Comparison of ENCODE assay signal across 6 mouse cellular contexts in the genomic region with DNA sequence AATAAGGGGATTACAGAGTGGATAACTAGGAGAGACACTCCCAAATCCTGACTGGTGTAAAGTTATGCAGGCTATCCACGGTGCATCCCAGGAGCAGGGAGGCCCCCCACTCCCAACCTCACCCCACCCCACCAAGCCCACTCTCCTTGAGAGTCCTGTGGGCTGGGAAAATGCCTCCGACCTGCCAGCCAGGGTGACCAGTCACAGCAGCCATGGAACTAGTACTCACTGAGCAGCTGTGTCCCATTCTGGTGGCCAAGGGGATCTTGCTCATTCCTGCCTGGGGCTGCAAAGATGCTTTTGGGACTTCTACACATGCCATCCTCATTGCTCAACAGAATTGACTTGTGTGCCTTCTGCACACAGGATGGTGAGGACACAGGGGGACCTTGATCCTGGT. TPM values are rescaled to one million over a fixed set of nuclear protein-coding genes. Genes with fewer than 3 reads are reported as not detected.
A peak's percentile ranks its signal among the peaks of the same experiment; 100 is the strongest.
DNase-seq lines count a peak whose midpoint lies in the region; ATAC-seq and TF ChIP-seq lines count a peak whose summit lies in the region.
"Not testable (repeated sequence)": the region's sequence is repeated elsewhere in the genome, so short reads cannot be mapped to it uniquely, and the experiment has no call there.

No protein-coding gene starts in this region.

- not testable (repeated sequence) for H3K4me3 ChIP-seq in embryonic facial prominence, embryonic 10.5 days; forebrain, embryonic 11.5 days (ENCODE audit: low read depth, low read length); heart, embryonic 11.5 days (ENCODE audit: low read depth, low read length); liver, postnatal 0 days (ENCODE audit: low read depth, low read length); midbrain, embryonic 11.5 days (ENCODE audit: low read depth, low read length); midbrain, postnatal 0 days (ENCODE audit: low read depth, low read length)

- not testable (repeated sequence) for TF ChIP-seq EP300 in liver, postnatal 0 days (IDR thresholded peaks at IDR 0.05; ENCODE audit: low read depth)

- peak; percentile 6 for DNase-seq in embryonic facial prominence, embryonic 10.5 days (ENCODE audit: low spot score)
- DNase-seq in forebrain, embryonic 11.5 days (ENCODE audit: low spot score) = peak; percentile 51
- DNase-seq in liver, postnatal 0 days = peak; percentile 14
- peak; percentile 31 for DNase-seq in midbrain, embryonic 11.5 days (ENCODE audit: low spot score, missing footprints)
- not testable (repeated sequence) for DNase-seq in midbrain, postnatal 0 days (ENCODE audit: low spot score)

- not testable (repeated sequence) for H3K27me3 ChIP-seq in embryonic facial prominence, embryonic 10.5 days (replicated peaks; ENCODE audit: low read depth, poor library complexity, severe bottlenecking); forebrain, embryonic 11.5 days (ENCODE audit: control insufficient read depth, insufficient read depth, low read length); heart, embryonic 11.5 days (ENCODE audit: control insufficient read depth, insufficient read depth, low read length); liver, postnatal 0 days (ENCODE audit: insufficient read depth, low read length); midbrain, embryonic 11.5 days (ENCODE audit: control insufficient read depth, insufficient read depth, low read length); midbrain, postnatal 0 days (ENCODE audit: insufficient read depth, low read length)

- H3K9ac ChIP-seq in forebrain, embryonic 11.5 days (ENCODE audit: low read length); heart, embryonic 11.5 days (ENCODE audit: low read depth, low read length); liver, postnatal 0 days (replicated peaks); midbrain, embryonic 11.5 days (ENCODE audit: low read length); midbrain, postnatal 0 days (replicated peaks; ENCODE audit: low read length, poor library complexity, severe bottlenecking): not testable (repeated sequence)

- not testable (repeated sequence) for H3K27ac ChIP-seq in embryonic facial prominence, embryonic 10.5 days (replicated peaks); forebrain, embryonic 11.5 days (ENCODE audit: low read depth, low read length); heart, embryonic 11.5 days (ENCODE audit: low read depth, low read length); liver, postnatal 0 days (ENCODE audit: low read depth); midbrain, embryonic 11.5 days (ENCODE audit: low read depth, low read length); midbrain, postnatal 0 days (ENCODE audit: low read depth, low read length)

- not testable (repeated sequence) for H3K4me1 ChIP-seq in embryonic facial prominence, embryonic 10.5 days; forebrain, embryonic 11.5 days (replicated peaks; ENCODE audit: control insufficient read depth, insufficient read depth, low read length); heart, embryonic 11.5 days (ENCODE audit: control insufficient read depth, insufficient read depth, low read length); liver, postnatal 0 days (ENCODE audit: insufficient read depth); midbrain, embryonic 11.5 days (ENCODE audit: control insufficient read depth, insufficient read depth, low read length); midbrain, postnatal 0 days (ENCODE audit: insufficient read depth, low read length)

- not testable (repeated sequence) for H3K4me2 ChIP-seq in forebrain, embryonic 11.5 days (ENCODE audit: low read depth, low read length, severe bottlenecking); heart, embryonic 11.5 days; liver, postnatal 0 days (ENCODE audit: low read depth, low read length); midbrain, embryonic 11.5 days; midbrain, postnatal 0 days (ENCODE audit: low read depth, low read length, poor library complexity, severe bottlenecking)

- WGBS in embryonic facial prominence, embryonic 10.5 days = 94% methylated on average over 2 of the region's 2 CpGs
- WGBS in forebrain, embryonic 11.5 days = 93% methylated on average over 2 of the region's 2 CpGs
- WGBS in heart, embryonic 11.5 days (ENCODE audit: insufficient replicate concordance) = 81% methylated on average over 2 of the region's 2 CpGs
- WGBS in liver, postnatal 0 days (ENCODE audit: insufficient replicate concordance) = 82% methylated on average over 2 of the region's 2 CpGs
- 84% methylated on average over 2 of the region's 2 CpGs for WGBS in midbrain, embryonic 11.5 days
- WGBS in midbrain, postnatal 0 days = 90% methylated on average over 2 of the region's 2 CpGs

- not testable (repeated sequence) for TF ChIP-seq CTCF in liver, postnatal 0 days (IDR thresholded peaks at IDR 0.05; ENCODE audit: low read depth); midbrain, postnatal 0 days (IDR thresholded peaks at IDR 0.05)

- not testable (repeated sequence) for H3K9me3 ChIP-seq in embryonic facial prominence, embryonic 10.5 days; forebrain, embryonic 11.5 days (ENCODE audit: control insufficient read depth, low read length); heart, embryonic 11.5 days (replicated peaks; ENCODE audit: control insufficient read depth, low read length); liver, postnatal 0 days (ENCODE audit: low read length); midbrain, embryonic 11.5 days (ENCODE audit: control insufficient read depth, low read length); midbrain, postnatal 0 days (ENCODE audit: low read length)

- H3K36me3 ChIP-seq in embryonic facial prominence, embryonic 10.5 days (replicated peaks) = peaks cover 42% of the 10 kb centered on the region
- not testable (repeated sequence) for H3K36me3 ChIP-seq in forebrain, embryonic 11.5 days (ENCODE audit: control insufficient read depth, insufficient read depth, low read length); heart, embryonic 11.5 days (ENCODE audit: control insufficient read depth, insufficient read depth, low read length); liver, postnatal 0 days (replicated peaks; ENCODE audit: insufficient read depth, low read length); midbrain, embryonic 11.5 days (ENCODE audit: control insufficient read depth, insufficient read depth, low read length); midbrain, postnatal 0 days (ENCODE audit: insufficient read depth, low read length)

- ATAC-seq in forebrain, embryonic 11.5 days (replicated peaks; ENCODE audit: low FRiP score); liver, postnatal 0 days; midbrain, embryonic 11.5 days (ENCODE audit: low FRiP score): not testable (repeated sequence)
- 0 out of 2 replicates have a peak, but pooled peaks have one; percentile 24 for ATAC-seq in heart, embryonic 11.5 days (replicated peaks; ENCODE audit: insufficient number of reproducible peaks, low FRiP score, low TSS enrichment)
- ATAC-seq in midbrain, postnatal 0 days (ENCODE audit: low FRiP score) = 0 out of 2 replicates have a peak, but pooled peaks have one; percentile 11

RNA-seq across cellular contexts. Expression of gene Dynlt1b, which starts 24.8 kb away (rescaled TPM):
- polyA plus RNA-seq in embryonic facial prominence, embryonic 10.5 days (2016; fragmentation: Nextera tagmentation; extraction: Ambion mirVana) = 495 TPM in 2 replicates
- polyA plus RNA-seq in forebrain, embryonic 11.5 days (2014; fragmentation: Nextera tagmentation; extraction: Ambion mirVana) = 530 and 544 TPM in 2 replicates
- 468 and 486 TPM in 2 replicates for polyA plus RNA-seq in heart, embryonic 11.5 days (2014; fragmentation: Nextera tagmentation; extraction: Ambion mirVana)
- polyA plus RNA-seq in liver, postnatal 0 days (2015; fragmentation: Nextera tagmentation; extraction: Ambion mirVana) = 164 and 165 TPM in 2 replicates
- polyA plus RNA-seq in midbrain, embryonic 11.5 days (2014; fragmentation: Nextera tagmentation; extraction: Ambion mirVana) = 673 and 680 TPM in 2 replicates
- total RNA-seq in midbrain, postnatal 0 days (2014; rRNA removed) = 443 and 625 TPM in 2 replicates
- polyA plus RNA-seq in midbrain, postnatal 0 days (2015; fragmentation: Nextera tagmentation; extraction: Ambion mirVana) = 1,251 and 1,314 TPM in 2 replicates
